8 mouse cellular contexts compared by ENCODE assay signal in the genomic region with DNA sequence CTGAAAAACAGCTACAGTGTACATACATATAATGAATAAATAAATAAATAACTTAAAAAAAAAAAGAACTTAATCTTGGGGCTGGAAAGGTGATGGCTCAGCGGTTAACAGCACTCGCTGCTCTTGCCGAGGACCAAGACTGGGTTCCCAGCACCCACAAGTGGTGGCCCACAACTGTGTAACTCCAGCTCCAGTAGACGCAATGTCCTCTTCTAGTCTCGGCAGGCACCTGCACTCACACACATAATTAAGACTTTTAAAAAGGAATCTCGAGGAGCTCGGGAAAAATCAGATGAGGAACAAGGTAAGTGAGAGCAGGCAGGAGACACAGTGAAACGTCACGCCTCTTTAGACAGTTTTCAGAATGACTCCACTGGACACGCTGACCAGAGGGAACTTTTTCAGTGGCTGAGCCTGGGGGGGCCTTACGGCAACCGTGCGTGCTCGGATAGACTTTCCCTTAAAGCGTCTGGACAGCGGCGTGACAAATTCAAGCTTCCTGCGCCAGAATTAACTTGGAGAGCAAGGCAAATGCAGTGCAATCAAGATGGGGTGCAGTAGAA. TPM values are rescaled to one million over a fixed set of nuclear protein-coding genes. Genes with fewer than 3 reads are reported as not detected.
DNase-seq lines count a peak whose midpoint lies in the region; ATAC-seq lines count a peak whose summit lies in the region.

No protein-coding gene starts in this region.

- H3K4me3 ChIP-seq in hindbrain, embryonic 14.5 days (replicated peaks; ENCODE audit: low read length): peak overlapping the region; percentile 81
- H3K4me3 ChIP-seq in midbrain, embryonic 14.5 days (replicated peaks; ENCODE audit: low read depth, low read length): peak overlapping the region; percentile 86

- peak overlapping the region; percentile 72 for H3K9ac ChIP-seq in hindbrain, embryonic 14.5 days
- H3K9ac ChIP-seq in midbrain, embryonic 14.5 days (replicated peaks; ENCODE audit: low read length): peak overlapping the region; percentile 72

- peak; percentile 38 for DNase-seq in cerebellum, adult 11-12 months
- no peak for DNase-seq in cerebellum, postnatal 25 days
- DNase-seq in spleen, adult 12 weeks (ENCODE audit: low spot score): peak; percentile 2
- DNase-seq in spleen, postnatal 10 days (ENCODE audit: low spot score in 2 of 2): no peak
- no peak for DNase-seq in hindbrain, embryonic 14.5 days (ENCODE audit: low spot score)
- no peak for DNase-seq in midbrain, embryonic 14.5 days
- DNase-seq in gastrocnemius, postnatal 36 days: no peak

- no peaks in the 10 kb centered on the region; the same call in none of the 2 replicates for H3K36me3 ChIP-seq in hindbrain, embryonic 14.5 days (replicated peaks; ENCODE audit: control insufficient read depth, insufficient read depth)
- no peaks in the 10 kb centered on the region for H3K36me3 ChIP-seq in midbrain, embryonic 14.5 days (ENCODE audit: control insufficient read depth, insufficient read depth, low read length)

- intact Hi-C loops in gastrocnemius, postnatal 36 days (cut with DNase I): no loop called here

- ATAC-seq in hindbrain, embryonic 14.5 days (ENCODE audit: low FRiP score): no peak; the same call in 1 of the 2 replicates
- ATAC-seq in midbrain, embryonic 14.5 days (ENCODE audit: low FRiP score, low TSS enrichment): no peak; the same call in 1 of the 2 replicates
- no peak for ATAC-seq in cerebellum, adult (ENCODE audit: insufficient number of reproducible peaks, low FRiP score, low TSS enrichment)

- H3K4me2 ChIP-seq in hindbrain, embryonic 14.5 days (replicated peaks): peak overlapping the region; percentile 95
- H3K4me2 ChIP-seq in midbrain, embryonic 14.5 days (ENCODE audit: low read length): peak overlapping the region; percentile 92

- WGBS in hindbrain, embryonic 14.5 days: 17% methylated on average over 18 of the region's 18 CpGs
- 14% methylated on average over 18 of the region's 18 CpGs for WGBS in midbrain, embryonic 14.5 days

- H3K27me3 ChIP-seq in hindbrain, embryonic 14.5 days (ENCODE audit: control insufficient read depth, insufficient read depth, low read length): peaks cover 19% of the 10 kb centered on the region
- no peaks in the 10 kb centered on the region; the same call in 1 of the 2 replicates for H3K27me3 ChIP-seq in midbrain, embryonic 14.5 days (ENCODE audit: control insufficient read depth, insufficient read depth, low read length)

- H3K4me1 ChIP-seq in hindbrain, embryonic 14.5 days (replicated peaks; ENCODE audit: control insufficient read depth, insufficient read depth, low read length): peaks cover 11% of the 10 kb centered on the region
- H3K4me1 ChIP-seq in midbrain, embryonic 14.5 days (ENCODE audit: control insufficient read depth, insufficient read depth, low read length): peaks cover 16% of the 10 kb centered on the region

- peak overlapping the region; percentile 77 for H3K27ac ChIP-seq in hindbrain, embryonic 14.5 days
- H3K27ac ChIP-seq in midbrain, embryonic 14.5 days (replicated peaks; ENCODE audit: low read depth, low read length): peak overlapping the region; percentile 82

- H3K9me3 ChIP-seq in hindbrain, embryonic 14.5 days (ENCODE audit: control insufficient read depth, low read length): no peaks in the 10 kb centered on the region
- H3K9me3 ChIP-seq in midbrain, embryonic 14.5 days (ENCODE audit: control insufficient read depth, low read length): no peaks in the 10 kb centered on the region

RNA-seq across cellular contexts. Expression of gene Cnot10, which starts 0.7 kb away (rescaled TPM):
- 51.2 and 57.3 TPM in 2 replicates for polyA plus RNA-seq in hindbrain, embryonic 14.5 days (2014; fragmentation: Nextera tagmentation; extraction: Ambion mirVana)
- polyA plus RNA-seq in midbrain, embryonic 14.5 days (2014; fragmentation: Nextera tagmentation; extraction: Ambion mirVana): 44.0 and 56.7 TPM in 2 replicates
- total RNA-seq in gastrocnemius, postnatal 36 days (2021): 10 to 100 TPM; 11.9 to 15.0 TPM

RNA-seq across cellular contexts. Expression of gene Dync1li1, which starts 49.3 kb away (rescaled TPM):
- polyA plus RNA-seq in hindbrain, embryonic 14.5 days (2014; fragmentation: Nextera tagmentation; extraction: Ambion mirVana): 87.6 and 107 TPM in 2 replicates
- polyA plus RNA-seq in midbrain, embryonic 14.5 days (2014; fragmentation: Nextera tagmentation; extraction: Ambion mirVana): 106 and 107 TPM in 2 replicates
- 10 to 100 TPM; 31.0 to 38.0 TPM for total RNA-seq in gastrocnemius, postnatal 36 days (2021)

Comparison
In these comparisons a context has a peak if more than half of its experiments do, and no peak if none do; other contexts are left out.
1. DNase-seq: peak in cerebellum, adult 11-12 months (single experiment) and spleen, adult 12 weeks (single experiment); none in cerebellum, postnatal 25 days (0 of 2), spleen, postnatal 10 days (0 of 2), hindbrain, embryonic 14.5 days (single experiment), midbrain, embryonic 14.5 days (single experiment) and gastrocnemius, postnatal 36 days (0 of 2).